Mouse (Mus musculus) macrophage (primary cell): ENCODE data around the gene Trip13. TPM values are rescaled to one million over a fixed set of nuclear protein-coding genes. Genes with fewer than 3 reads are reported as not detected.

Experiments
- H3K27ac ChIP-seq: fragments of 350-480 bp; formaldehyde crosslinking; 2 replicates; pipeline ENCODE4 v1.9.0; 2021
- H3K36me3 ChIP-seq: fragments of 350-480 bp; formaldehyde crosslinking; 2 replicates; pipeline ENCODE4 v1.9.0; 2021; ENCODE audit errors: inconsistent target
- H3K4me3 ChIP-seq: fragments of 350-480 bp; formaldehyde crosslinking; 2 replicates; pipeline ENCODE4 v1.9.0; 2021; ENCODE audit errors: inconsistent target
- H3K79me2 ChIP-seq: fragments of 350-480 bp; formaldehyde crosslinking; 2 replicates; pipeline ENCODE4 v1.9.0; 2021; ENCODE audit errors: inconsistent target
- WGBS: methylation state at CpG from one replicate; pipeline ENCODE4 v1.1.7; 2026; ENCODE audit warnings: inconsistent platforms; ENCODE audit not compliant: missing documents; 5-methylcytosine and 5-hydroxymethylcytosine counted together
- polyA plus RNA-seq: library from polyadenylated mRNA; stranded (reverse); fragments of 250-400 nt; gene quantifications from 3 replicates; pipeline ENCODE4 v1.2.4, GENCODE M21; 2018; ENCODE audit warnings: inconsistent platforms

Gene Trip13
- polyA plus RNA-seq, 1 experiment from 2014 or later = 5.6 TPM

DNA sequence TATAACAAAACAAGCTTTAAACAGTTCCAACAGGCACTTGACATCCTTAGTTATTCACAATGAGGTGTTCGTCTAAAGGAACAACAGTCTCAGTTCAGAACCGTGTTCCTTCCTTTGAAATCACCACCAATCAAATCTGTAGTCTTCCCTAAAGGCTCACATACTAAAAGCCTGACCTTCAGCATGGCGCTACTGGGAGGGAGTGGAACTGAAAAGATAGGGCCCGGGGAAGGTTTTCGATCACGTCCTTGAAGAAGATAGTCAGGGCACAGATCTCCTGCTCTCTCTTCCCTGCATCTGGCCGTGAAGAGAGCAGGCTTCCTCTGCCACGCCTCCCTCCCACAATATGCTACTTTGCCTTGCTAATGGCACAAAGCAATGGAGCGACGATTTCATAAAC, 5.4 kb downstream of the Trip13 start:
- WGBS = 97% methylated on average over 10 of the region's 10 CpGs
- no peaks in the 10 kb centered on the region for H3K79me2 ChIP-seq

GRCm38 (mm10) chr13:73913066-73913465, 24.5 kb downstream of the Trip13 start:
- H3K36me3 ChIP-seq = no peaks in the 10 kb centered on the region
- WGBS = 95% methylated on average over 4 of the region's 4 CpGs
- no peaks in the 10 kb centered on the region for H3K79me2 ChIP-seq
- no peak overlapping the region for H3K4me3 ChIP-seq
- H3K27ac ChIP-seq = no peak overlapping the region

More for the DNA sequence above, 5.4 kb downstream of the Trip13 start:
- no peak overlapping the region for H3K4me3 ChIP-seq
- no peaks in the 10 kb centered on the region for H3K36me3 ChIP-seq
- H3K27ac ChIP-seq = no peak overlapping the region

- Histone ChIP-seq H3K79me2 (no peaks in the 10 kb centered on the region), H3K27ac (no peak overlapping the region), H3K36me3 (no peaks in the 10 kb centered on the region), H3K4me3 (no peak overlapping the region)
- WGBS = 52% methylated on average over 2 of the region's 2 CpGs
These were observed 29.7 kb downstream of the Trip13 start for GRCm38 (mm10) chr13:73907683-73908412.

- Histone ChIP-seq H3K79me2 (no peaks in the 10 kb centered on the region), H3K4me3 (no peak overlapping the region), H3K36me3 (no peaks in the 10 kb centered on the region), H3K27ac (no peak overlapping the region)
- 94% methylated on average over 5 of the region's 5 CpGs for WGBS
These were observed 30.4 kb downstream of the Trip13 start for GRCm38 (mm10) chr13:73907136-73907535.

DNA sequence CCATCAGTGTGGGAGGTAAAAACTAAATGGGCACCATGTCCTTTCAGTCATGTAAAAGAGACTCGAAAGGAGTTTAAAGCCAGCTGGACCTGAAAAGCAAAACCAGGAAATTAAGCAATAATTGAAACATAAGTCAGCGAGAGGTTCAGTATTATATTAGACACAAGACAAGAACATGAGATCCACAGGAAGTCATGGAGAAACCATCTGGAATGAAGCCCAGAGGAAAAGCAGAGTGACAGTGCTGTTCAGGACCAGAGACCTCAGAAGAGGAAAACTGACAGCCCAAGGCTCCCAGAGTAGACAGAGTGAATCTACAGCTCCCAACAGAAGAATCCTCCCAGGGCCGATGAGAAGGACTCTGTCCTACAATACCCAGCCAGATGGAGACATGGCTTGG, 40.0 kb downstream of the Trip13 start:
- 39% methylated on average over 3 of the region's 3 CpGs for WGBS

GRCm38 (mm10) chr13:73892493-73893178, 44.9 kb downstream of the Trip13 start:
- H3K79me2 ChIP-seq = no peaks in the 10 kb centered on the region
- H3K36me3 ChIP-seq = no peaks in the 10 kb centered on the region
- no peak overlapping the region for H3K4me3 ChIP-seq
- WGBS = 57% methylated on average over 6 of the region's 6 CpGs
- no peak overlapping the region for H3K27ac ChIP-seq

More for the DNA sequence above, 40.0 kb downstream of the Trip13 start:
- Histone ChIP-seq H3K79me2 (no peaks in the 10 kb centered on the region), H3K27ac (no peak overlapping the region), H3K36me3 (no peaks in the 10 kb centered on the region), H3K4me3 (no peak overlapping the region)

DNA sequence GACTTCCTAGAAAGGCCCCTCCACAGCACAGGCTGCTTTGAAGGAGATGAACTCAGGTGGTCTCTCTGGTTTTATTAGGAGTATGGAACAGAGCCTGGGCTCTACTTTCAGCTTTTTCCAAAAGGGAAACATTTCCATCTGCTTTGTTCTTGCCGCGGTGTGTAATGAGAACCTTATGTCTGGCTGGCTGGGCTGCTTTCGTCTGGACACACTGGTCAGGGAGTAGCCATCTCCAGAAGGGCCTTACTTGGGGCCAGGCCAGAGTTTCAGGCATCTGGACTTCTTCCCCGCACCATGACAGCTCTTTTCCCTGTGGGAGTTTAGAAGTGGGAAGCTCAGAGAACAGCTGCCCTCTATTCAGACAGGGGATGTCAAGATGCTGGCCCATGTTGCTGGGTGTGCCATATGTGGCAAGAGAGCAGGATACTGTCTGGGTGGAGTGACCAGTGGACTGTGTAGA, 50.1 kb downstream of the Trip13 start:
- no peak overlapping the region for H3K27ac ChIP-seq
- no peaks in the 10 kb centered on the region for H3K36me3 ChIP-seq
- no peak overlapping the region for H3K4me3 ChIP-seq
- 86% methylated on average over 4 of the region's 4 CpGs for WGBS
- no peaks in the 10 kb centered on the region for H3K79me2 ChIP-seq

- H3K27ac ChIP-seq = no peak overlapping the region
- no peaks in the 10 kb centered on the region for H3K36me3 ChIP-seq
- no peaks in the 10 kb centered on the region for H3K79me2 ChIP-seq
- H3K4me3 ChIP-seq = no peak overlapping the region
- 94% methylated on average over 5 of the region's 5 CpGs for WGBS
These were observed 51.0 kb downstream of the Trip13 start for GRCm38 (mm10) chr13:73886601-73887000.

DNA sequence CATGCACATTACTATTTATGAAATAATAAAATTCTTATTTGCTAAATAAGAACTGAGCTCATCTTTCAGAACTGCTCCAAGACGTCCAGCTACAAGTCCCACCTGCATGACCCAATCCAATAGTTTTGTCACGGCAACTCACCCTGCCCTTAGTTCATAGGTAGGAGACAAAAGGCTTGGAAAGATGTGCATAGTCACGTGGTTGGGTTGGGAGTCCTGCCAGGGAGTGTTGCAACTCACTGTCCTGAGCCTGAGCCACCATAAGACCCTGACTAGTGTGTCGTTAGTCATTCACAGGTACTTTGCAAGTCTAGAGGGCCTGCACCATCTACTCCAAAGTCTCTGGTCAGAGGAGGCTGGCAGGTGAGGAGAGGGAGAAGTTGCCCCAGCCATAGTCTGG, 51.5 kb downstream of the Trip13 start:
- Histone ChIP-seq H3K36me3 (no peaks in the 10 kb centered on the region), H3K27ac (no peak overlapping the region), H3K79me2 (no peaks in the 10 kb centered on the region), H3K4me3 (no peak overlapping the region)
- 59% methylated on average over 4 of the region's 4 CpGs for WGBS

DNA sequence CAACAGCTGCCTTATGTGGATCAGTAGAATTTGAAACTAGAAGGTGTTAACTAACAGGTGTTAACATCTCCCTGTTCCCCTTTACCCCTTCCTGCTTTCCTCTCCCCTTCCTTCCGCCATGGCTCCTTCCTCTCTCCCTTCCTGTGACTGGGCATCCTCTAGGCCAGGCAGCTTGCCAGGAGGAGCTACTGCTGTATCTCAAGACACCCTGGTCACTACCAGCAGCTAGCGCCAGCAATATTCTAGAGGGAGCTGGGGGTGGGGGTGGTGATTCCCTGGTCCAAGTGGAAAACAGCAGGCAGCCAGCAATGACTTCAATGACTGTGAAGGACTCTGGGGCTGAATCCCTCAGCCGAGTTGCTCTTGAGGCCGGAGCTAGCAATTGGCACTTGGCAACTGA, 51.9 kb downstream of the Trip13 start:
- H3K4me3 ChIP-seq = no peak overlapping the region
- no peaks in the 10 kb centered on the region for H3K36me3 ChIP-seq
- H3K27ac ChIP-seq = no peak overlapping the region
- no peaks in the 10 kb centered on the region for H3K79me2 ChIP-seq
- 91% methylated on average over 4 of the region's 4 CpGs for WGBS

DNA sequence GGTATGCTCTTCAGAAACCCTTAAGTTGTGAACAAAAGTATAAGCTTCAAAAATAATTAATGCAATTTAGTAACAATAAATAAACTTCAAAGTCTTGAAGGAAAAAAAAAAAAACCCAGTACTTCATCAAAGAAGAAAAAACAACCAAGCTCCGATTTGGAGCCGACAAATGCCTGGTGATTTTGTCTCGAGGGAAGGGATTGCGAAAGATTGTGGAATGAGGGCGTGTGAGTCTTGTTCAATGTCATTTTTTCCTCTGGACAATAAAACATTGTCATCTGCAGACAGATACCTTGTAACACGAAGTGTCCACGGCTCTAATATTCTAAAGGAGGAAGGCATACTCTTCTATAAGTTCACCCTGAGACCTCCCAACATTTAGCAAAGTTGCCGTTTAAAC, 56.2 kb downstream of the Trip13 start:
- Histone ChIP-seq H3K27ac (no peak overlapping the region), H3K79me2 (no peaks in the 10 kb centered on the region), H3K36me3 (no peaks in the 10 kb centered on the region), H3K4me3 (no peak overlapping the region)
- WGBS = 77% methylated on average over 6 of the region's 8 CpGs

DNA sequence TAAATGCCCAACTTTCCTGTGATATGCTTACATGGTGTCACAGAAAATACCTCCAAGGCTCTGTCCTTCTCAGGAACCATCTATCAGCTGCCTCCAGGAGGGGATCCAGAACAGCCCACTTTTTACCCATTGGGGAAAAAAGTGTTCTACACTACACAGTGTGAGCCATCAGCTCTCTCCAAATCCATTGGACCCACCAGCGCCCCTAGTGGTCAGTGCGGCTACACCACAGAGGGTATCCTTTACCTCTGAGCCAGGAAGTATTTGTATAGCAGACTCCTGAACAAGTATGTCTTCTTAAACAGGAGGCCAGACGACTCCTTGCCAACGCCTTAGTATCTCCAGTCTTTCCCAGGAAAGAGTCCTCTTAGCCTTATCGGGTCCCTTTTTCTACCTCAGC, 57.8 kb downstream of the Trip13 start:
- Histone ChIP-seq H3K27ac (no peak overlapping the region), H3K36me3 (no peaks in the 10 kb centered on the region), H3K79me2 (no peaks in the 10 kb centered on the region), H3K4me3 (no peak overlapping the region)
- WGBS = 78% methylated on average over 5 of the region's 5 CpGs

DNA sequence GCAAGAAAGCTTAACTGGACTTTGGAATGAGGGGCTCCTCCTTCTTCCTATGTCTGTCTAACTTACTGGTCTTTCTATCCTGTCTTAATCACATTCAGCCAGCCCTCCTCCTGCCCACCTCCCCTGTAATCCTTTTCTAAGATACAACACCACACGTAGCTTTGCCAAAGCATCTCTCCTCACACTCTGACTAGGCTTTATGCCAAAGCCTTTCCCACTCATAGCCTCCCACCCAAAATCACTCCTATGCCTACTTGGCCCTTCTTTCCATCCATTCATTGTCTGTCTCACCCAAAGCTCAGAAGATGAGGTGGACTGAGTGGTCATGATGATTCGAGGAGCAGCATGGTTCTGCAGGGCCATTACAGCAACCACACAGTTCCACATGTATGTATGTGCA, 65.4 kb downstream of the Trip13 start:
- WGBS = 94% methylated on average over 2 of the region's 2 CpGs
- Histone ChIP-seq H3K79me2 (no peaks in the 10 kb centered on the region), H3K27ac (no peak overlapping the region), H3K4me3 (no peak overlapping the region), H3K36me3 (no peaks in the 10 kb centered on the region)
